Comparison of ENCODE assay signal across 22 mouse cellular contexts in genomic region chr15:82953096-82953495, GRCm38 (mm10). TPM values are rescaled to one million over a fixed set of nuclear protein-coding genes. Genes with fewer than 3 reads are reported as not detected.
DNase-seq lines count a peak whose midpoint lies in the region; ATAC-seq and TF ChIP-seq lines count a peak whose summit lies in the region.
"Had no signal": no experiment of that assay in that cellular context is flagged by ENCODE, and none has a peak within 500 bp of the region (broad histone marks: within the 10 kb centered on the region; RNA-seq: fewer than 3 reads in every experiment).

No protein-coding gene starts in this region.

- ATAC-seq in midbrain, postnatal 0 days (ENCODE audit: low FRiP score) = no peak
- no peak for ATAC-seq in embryonic facial prominence, embryonic 13.5 days (ENCODE audit: insufficient number of reproducible peaks, insufficient read depth, low FRiP score, low TSS enrichment, low read depth)
- peak; percentile 53 for ATAC-seq in hindbrain, embryonic 11.5 days (ENCODE audit: low FRiP score)
- ATAC-seq in midbrain, embryonic 16.5 days = no peak
- ATAC-seq: activated CD4-positive, CD25-positive, alpha-beta regulatory T cell, adult 4 months had no signal

- no peak overlapping the region for H3K9ac ChIP-seq in midbrain, postnatal 0 days (replicated peaks; ENCODE audit: low read length, poor library complexity, severe bottlenecking)
- no peak overlapping the region; the same call in 1 of the 2 replicates for H3K9ac ChIP-seq in embryonic facial prominence, embryonic 13.5 days
- H3K9ac ChIP-seq in hindbrain, embryonic 11.5 days (ENCODE audit: low read depth, low read length) = no peak overlapping the region
- no peak overlapping the region for H3K9ac ChIP-seq in midbrain, embryonic 16.5 days (ENCODE audit: low read depth, low read length)
- H3K9ac ChIP-seq: embryonic facial prominence, embryonic 15.5 days; limb, embryonic 12.5 days; liver, embryonic 14.5 days had no signal

- peak overlapping the region; percentile 79 for H3K27ac ChIP-seq in midbrain, embryonic 10.5 days (replicated peaks)
- H3K27ac ChIP-seq in midbrain, postnatal 0 days (ENCODE audit: low read depth, low read length) = no peak overlapping the region
- H3K27ac ChIP-seq in embryonic facial prominence, embryonic 13.5 days = no peak overlapping the region
- peak overlapping the region; percentile 64 for H3K27ac ChIP-seq in hindbrain, embryonic 11.5 days (ENCODE audit: low read depth, low read length)
- H3K27ac ChIP-seq in midbrain, embryonic 16.5 days (ENCODE audit: low read length) = peak overlapping the region; percentile 50
- H3K27ac ChIP-seq: embryonic facial prominence, embryonic 15.5 days; gastrocnemius, adult 2 months; limb, embryonic 12.5 days; liver, embryonic 14.5 days had no signal

- H3K9me3 ChIP-seq in midbrain, embryonic 10.5 days (replicated peaks) = no peaks in the 10 kb centered on the region
- no peaks in the 10 kb centered on the region for H3K9me3 ChIP-seq in midbrain, postnatal 0 days (ENCODE audit: low read length)
- no peaks in the 10 kb centered on the region for H3K9me3 ChIP-seq in embryonic facial prominence, embryonic 13.5 days
- H3K9me3 ChIP-seq in hindbrain, embryonic 11.5 days (ENCODE audit: control insufficient read depth, low read length) = no peaks in the 10 kb centered on the region
- H3K9me3 ChIP-seq in midbrain, embryonic 16.5 days (replicated peaks; ENCODE audit: control insufficient read depth, low read length, poor library complexity, severe bottlenecking) = no peaks in the 10 kb centered on the region
- H3K9me3 ChIP-seq: embryonic facial prominence, embryonic 15.5 days; limb, embryonic 12.5 days had no signal

- H3K4me3 ChIP-seq in midbrain, embryonic 10.5 days = 0 out of 2 replicates have a peak overlapping the region, but pooled peaks have one; percentile 29
- no peak overlapping the region for H3K4me3 ChIP-seq in midbrain, postnatal 0 days (ENCODE audit: low read depth, low read length)
- no peak overlapping the region for H3K4me3 ChIP-seq in embryonic facial prominence, embryonic 13.5 days
- H3K4me3 ChIP-seq in hindbrain, embryonic 11.5 days (ENCODE audit: low read depth, low read length) = no peak overlapping the region
- H3K4me3 ChIP-seq in midbrain, embryonic 16.5 days (ENCODE audit: low read depth, low read length) = no peak overlapping the region
- H3K4me3 ChIP-seq: embryonic facial prominence, embryonic 15.5 days; gastrocnemius, adult 2 months; limb, embryonic 12.5 days had no signal

- DNase-seq in midbrain, embryonic 10.5 days (ENCODE audit: low spot score) = no peak
- no peak for DNase-seq in midbrain, postnatal 0 days (ENCODE audit: low spot score)
- peak; percentile 41 for DNase-seq in hindbrain, embryonic 11.5 days (ENCODE audit: low spot score)
- no peak for DNase-seq in kidney, postnatal 25 days
- DNase-seq in right cerebral cortex, postnatal 10 days (ENCODE audit: low spot score in 2 of 2) = no peak
- DNase-seq: adrenal gland, postnatal 25 days; B cell, adult 2 months; cerebellum, adult 8-10 months; gastrocnemius, adult 2 months; heart, adult 11 months; heart, postnatal 4 days; kidney, adult 11 months; kidney, postnatal 14 days; layer of hippocampus, adult 9-11 months; right cerebral cortex, postnatal 25 days; thymus, postnatal 25 days had no signal

- TF ChIP-seq CTCF in midbrain, postnatal 0 days (IDR thresholded peaks at IDR 0.05) = no peak

- H3K4me2 ChIP-seq in midbrain, postnatal 0 days (ENCODE audit: low read depth, low read length, poor library complexity, severe bottlenecking) = no peak overlapping the region
- 0 out of 2 replicates have a peak overlapping the region, but pooled peaks have one; percentile 18 for H3K4me2 ChIP-seq in embryonic facial prominence, embryonic 13.5 days
- no peak overlapping the region for H3K4me2 ChIP-seq in hindbrain, embryonic 11.5 days (replicated peaks; ENCODE audit: low read depth, low read length)
- H3K4me2 ChIP-seq in midbrain, embryonic 16.5 days (ENCODE audit: low read length) = no peak overlapping the region
- H3K4me2 ChIP-seq: limb, embryonic 12.5 days had no signal

- H3K27me3 ChIP-seq in midbrain, embryonic 10.5 days (ENCODE audit: low read depth, poor library complexity, severe bottlenecking) = peaks cover 100% of the 10 kb centered on the region
- H3K27me3 ChIP-seq in midbrain, postnatal 0 days (ENCODE audit: insufficient read depth, low read length) = no peaks in the 10 kb centered on the region
- peaks cover 27% of the 10 kb centered on the region for H3K27me3 ChIP-seq in embryonic facial prominence, embryonic 13.5 days
- H3K27me3 ChIP-seq in hindbrain, embryonic 11.5 days (ENCODE audit: control insufficient read depth, insufficient read depth, low read length) = peaks cover 61% of the 10 kb centered on the region
- no peaks in the 10 kb centered on the region for H3K27me3 ChIP-seq in midbrain, embryonic 16.5 days (ENCODE audit: control insufficient read depth, insufficient read depth, low read depth, low read length)

- no peaks in the 10 kb centered on the region for H3K36me3 ChIP-seq in midbrain, embryonic 10.5 days
- no peaks in the 10 kb centered on the region for H3K36me3 ChIP-seq in midbrain, postnatal 0 days (ENCODE audit: insufficient read depth, low read length)
- peaks cover 11% of the 10 kb centered on the region for H3K36me3 ChIP-seq in embryonic facial prominence, embryonic 13.5 days
- no peaks in the 10 kb centered on the region for H3K36me3 ChIP-seq in hindbrain, embryonic 11.5 days (ENCODE audit: control insufficient read depth, insufficient read depth, low read length)
- H3K36me3 ChIP-seq in midbrain, embryonic 16.5 days (ENCODE audit: control insufficient read depth, insufficient read depth, low read length) = no peaks in the 10 kb centered on the region
- H3K36me3 ChIP-seq: embryonic facial prominence, embryonic 15.5 days had no signal

- peaks cover 79% of the 10 kb centered on the region for H3K4me1 ChIP-seq in midbrain, embryonic 10.5 days
- H3K4me1 ChIP-seq in midbrain, postnatal 0 days (ENCODE audit: insufficient read depth, low read length) = peaks cover 22% of the 10 kb centered on the region
- H3K4me1 ChIP-seq in embryonic facial prominence, embryonic 13.5 days = peaks cover 94% of the 10 kb centered on the region
- H3K4me1 ChIP-seq in hindbrain, embryonic 11.5 days (replicated peaks; ENCODE audit: control insufficient read depth, insufficient read depth, low read length) = peaks cover 18% of the 10 kb centered on the region
- H3K4me1 ChIP-seq in midbrain, embryonic 16.5 days (ENCODE audit: control insufficient read depth, insufficient read depth, low read length) = peaks cover 46% of the 10 kb centered on the region

- 34% methylated on average over 4 of the region's 4 CpGs for WGBS in midbrain, embryonic 10.5 days
- WGBS in midbrain, postnatal 0 days = 34% methylated on average over 4 of the region's 4 CpGs
- 29% methylated on average over 4 of the region's 4 CpGs for WGBS in embryonic facial prominence, embryonic 13.5 days
- 22% methylated on average over 4 of the region's 4 CpGs for WGBS in hindbrain, embryonic 11.5 days
- WGBS in midbrain, embryonic 16.5 days = 16% methylated on average over 4 of the region's 4 CpGs

RNA-seq across cellular contexts. Expression of gene Tcf20, which starts 34.6 kb away (rescaled TPM):
- polyA plus RNA-seq in midbrain, embryonic 10.5 days (2016; fragmentation: Nextera tagmentation; extraction: Ambion mirVana) = 7.5 and 8.4 TPM in 2 replicates
- total RNA-seq in midbrain, postnatal 0 days (2014; rRNA removed) = 125 and 131 TPM in 2 replicates
- polyA plus RNA-seq in midbrain, postnatal 0 days (2015; fragmentation: Nextera tagmentation; extraction: Ambion mirVana) = 10.6 and 11.8 TPM in 2 replicates
- polyA plus RNA-seq in embryonic facial prominence, embryonic 13.5 days (2015; fragmentation: Nextera tagmentation; extraction: Ambion mirVana) = 15.2 and 15.8 TPM in 2 replicates
- polyA plus RNA-seq in hindbrain, embryonic 11.5 days (2014; fragmentation: Nextera tagmentation; extraction: Ambion mirVana) = 12.6 and 14.8 TPM in 2 replicates
- polyA plus RNA-seq in midbrain, embryonic 16.5 days (2015; fragmentation: Nextera tagmentation; extraction: Ambion mirVana) = 13.0 and 13.6 TPM in 2 replicates

Comparison
In these comparisons a context has a peak if more than half of its experiments do, and no peak if none do; other contexts are left out.
1. H3K27ac ChIP-seq: peak in midbrain, embryonic 10.5 days (single experiment), hindbrain, embryonic 11.5 days (single experiment) and midbrain, embryonic 16.5 days (single experiment); none in midbrain, postnatal 0 days (single experiment) and embryonic facial prominence, embryonic 13.5 days (single experiment).